Mouse (Mus musculus) forebrain, embryonic 13.5 days (tissue): ENCODE measurements at regions not wholly inside any gene's neighbourhood (a gene's known extent, or its start where the extent isn't known, plus 50 kb on each side); places are given as distances from the start of the nearest gene placed in this dataset.
A peak's percentile ranks its signal among the peaks of the same experiment; 100 is the strongest.

Experiments used
- ATAC-seq: fragments of 200-750 bp; cut with Nextera tagmentation; 2 replicates; pipeline ENCODE4 v1.8.0; 2017
- H3K27ac ChIP-seq: fragments of 300-500 bp; sonication (generic); 2 replicates; pipeline ENCODE4 v1.5.1; 2015; ENCODE audit warnings: inconsistent platforms, mild to moderate bottlenecking, moderate library complexity
- H3K27me3 ChIP-seq: fragments of 300-500 bp; sonication (generic); 2 replicates; pipeline ENCODE4 v1.6.1; 2015; ENCODE audit warnings: mild to moderate bottlenecking, inconsistent platforms
- H3K36me3 ChIP-seq: fragments of 300-500 bp; sonication (generic); 2 replicates; pipeline ENCODE4 v1.6.1; 2015; ENCODE audit warnings: mild to moderate bottlenecking, inconsistent platforms; ENCODE audit not compliant: poor library complexity, severe bottlenecking
- H3K4me1 ChIP-seq: fragments of 300-500 bp; sonication (generic); 2 replicates; pipeline ENCODE4 v1.6.1; 2015; ENCODE audit warnings: inconsistent platforms
- H3K4me2 ChIP-seq: fragments of 300-500 bp; sonication (generic); 2 replicates; pipeline ENCODE4 v1.6.1; 2015; ENCODE audit warnings: inconsistent platforms, mild to moderate bottlenecking, moderate library complexity
- H3K4me3 ChIP-seq: fragments of 300-500 bp; sonication (generic); 2 replicates; pipeline ENCODE4 v1.5.1; 2015; ENCODE audit warnings: mild to moderate bottlenecking, inconsistent platforms
- H3K9ac ChIP-seq: fragments of 300-500 bp; sonication (generic); 2 replicates; pipeline ENCODE4 v1.6.1; 2015; ENCODE audit warnings: mild to moderate bottlenecking, inconsistent platforms
- H3K9me3 ChIP-seq: fragments of 300-500 bp; sonication (generic); replicated peaks from 2 replicates; pipeline ENCODE4 v1.6.1; 2016; ENCODE audit warnings: inconsistent platforms
- WGBS: fragments of 180-500 bp; shearing (Covaris S2); methylation state at CpG from one replicate; pipeline ENCODE4 v1.1.7; 2015; 5-methylcytosine and 5-hydroxymethylcytosine counted together

GRCm38 (mm10) chr4:106229526-106229925 lies 86.5 kb upstream of the Usp24 start:
- H3K27me3 ChIP-seq, result no peaks in the 10 kb centered on the region
- 74% methylated on average over 3 of the region's 3 CpGs for WGBS
- no peak overlapping the region for H3K4me3 ChIP-seq
- no peak overlapping the region for H3K27ac ChIP-seq
- ATAC-seq, result no peak
- no peaks in the 10 kb centered on the region for H3K36me3 ChIP-seq
- H3K9me3 ChIP-seq, result peaks cover 5% of the 10 kb centered on the region; the same call in 1 of the 2 replicates
- H3K9ac ChIP-seq, result no peak overlapping the region
- H3K4me2 ChIP-seq, result no peak overlapping the region
- peaks cover 10% of the 10 kb centered on the region; the same call in 1 of the 2 replicates for H3K4me1 ChIP-seq

GRCm38 (mm10) chr4:106232499-106232970 lies 83.5 kb upstream of the Usp24 start:
- 0 out of 2 replicates have a peak, but pooled peaks have one; percentile 50 for ATAC-seq
- Histone ChIP-seq H3K4me1 (peaks cover 10% of the 10 kb centered on the region; the same call in 1 of the 2 replicates), H3K27me3 (no peaks in the 10 kb centered on the region), H3K4me3 (no peak overlapping the region), H3K27ac (peak overlapping the region; percentile 6; the same call in 1 of the 2 replicates), H3K4me2 (no peak overlapping the region), H3K9ac (no peak overlapping the region), H3K9me3 (peaks cover 5% of the 10 kb centered on the region; the same call in 1 of the 2 replicates), H3K36me3 (no peaks in the 10 kb centered on the region)
- 57% methylated on average over 9 of the region's 9 CpGs for WGBS

- Histone ChIP-seq H3K9ac (no peak overlapping the region), H3K4me1 (no peaks in the 10 kb centered on the region), H3K9me3 (no peaks in the 10 kb centered on the region), H3K36me3 (no peaks in the 10 kb centered on the region), H3K4me2 (no peak overlapping the region), H3K27ac (no peak overlapping the region), H3K4me3 (no peak overlapping the region), H3K27me3 (no peaks in the 10 kb centered on the region)
- no peak for ATAC-seq
- 89% methylated on average over 14 of the region's 14 CpGs for WGBS
These were observed 71.6 kb upstream of the Usp24 start for GRCm38 (mm10) chr4:106244384-106244819.

GRCm38 (mm10) chr4:106244826-106245510 lies 71.0 kb upstream of the Usp24 start:
- Histone ChIP-seq H3K36me3 (no peaks in the 10 kb centered on the region), H3K4me2 (no peak overlapping the region), H3K27me3 (no peaks in the 10 kb centered on the region), H3K4me3 (no peak overlapping the region), H3K9ac (no peak overlapping the region), H3K4me1 (no peaks in the 10 kb centered on the region), H3K9me3 (no peaks in the 10 kb centered on the region), H3K27ac (no peak overlapping the region)
- ATAC-seq, result no peak
- 91% methylated on average over 9 of the region's 9 CpGs for whole genome bisulfite sequencing

- 70% methylated on average over 2 of the region's 2 CpGs for WGBS
- no peak for ATAC-seq
- no peaks in the 10 kb centered on the region for H3K36me3 ChIP-seq
These were observed 69.3 kb upstream of the Usp24 start for GRCm38 (mm10) chr4:106246695-106247094.

GRCm38 (mm10) chr4:106247398-106247797 lies 68.6 kb upstream of the Usp24 start:
- no peaks in the 10 kb centered on the region for H3K36me3 ChIP-seq
- H3K4me1 ChIP-seq, result no peaks in the 10 kb centered on the region
- no peak overlapping the region for H3K9ac ChIP-seq
- H3K9me3 ChIP-seq, result no peaks in the 10 kb centered on the region
- H3K27me3 ChIP-seq, result no peaks in the 10 kb centered on the region
- no peak for ATAC-seq
- H3K4me3 ChIP-seq, result no peak overlapping the region
- no peak overlapping the region for H3K4me2 ChIP-seq
- 95% methylated on average over 5 of the region's 5 CpGs for WGBS
- H3K27ac ChIP-seq, result no peak overlapping the region

More at GRCm38 (mm10) chr4:106246695-106247094, 69.3 kb upstream of the Usp24 start:
- Histone ChIP-seq H3K4me1 (no peaks in the 10 kb centered on the region), H3K4me2 (no peak overlapping the region), H3K27ac (no peak overlapping the region), H3K27me3 (no peaks in the 10 kb centered on the region), H3K9ac (no peak overlapping the region), H3K9me3 (no peaks in the 10 kb centered on the region), H3K4me3 (no peak overlapping the region)

GRCm38 (mm10) chr4:106248272-106248671 lies 67.7 kb upstream of the Usp24 start:
- Histone ChIP-seq H3K9me3 (no peaks in the 10 kb centered on the region), H3K4me1 (no peaks in the 10 kb centered on the region), H3K4me3 (no peak overlapping the region), H3K27me3 (no peaks in the 10 kb centered on the region), H3K4me2 (no peak overlapping the region), H3K9ac (no peak overlapping the region), H3K27ac (no peak overlapping the region), H3K36me3 (no peaks in the 10 kb centered on the region)
- 96% methylated on average over 8 of the region's 8 CpGs for WGBS
- no peak for ATAC-seq

- Histone ChIP-seq H3K27me3 (no peaks in the 10 kb centered on the region), H3K4me1 (no peaks in the 10 kb centered on the region), H3K9ac (no peak overlapping the region), H3K4me2 (no peak overlapping the region), H3K4me3 (no peak overlapping the region), H3K9me3 (no peaks in the 10 kb centered on the region), H3K27ac (no peak overlapping the region), H3K36me3 (no peaks in the 10 kb centered on the region)
- 90% methylated on average over 7 of the region's 7 CpGs for WGBS
- ATAC-seq, result no peak
These were observed 66.8 kb upstream of the Usp24 start for GRCm38 (mm10) chr4:106249028-106249782.

GRCm38 (mm10) chr4:106250048-106250447 lies 66.0 kb upstream of the Usp24 start:
- H3K27me3 ChIP-seq, result no peaks in the 10 kb centered on the region
- H3K9me3 ChIP-seq, result no peaks in the 10 kb centered on the region
- H3K4me3 ChIP-seq, result no peak overlapping the region
- 94% methylated on average over 2 of the region's 2 CpGs for WGBS
- H3K36me3 ChIP-seq, result no peaks in the 10 kb centered on the region
- ATAC-seq, result no peak
- no peaks in the 10 kb centered on the region for H3K4me1 ChIP-seq
- H3K27ac ChIP-seq, result no peak overlapping the region
- H3K9ac ChIP-seq, result no peak overlapping the region
- H3K4me2 ChIP-seq, result no peak overlapping the region

GRCm38 (mm10) chr4:106251430-106251829 lies 64.6 kb upstream of the Usp24 start:
- Histone ChIP-seq H3K4me2 (no peak overlapping the region), H3K4me1 (peaks cover 5% of the 10 kb centered on the region), H3K9me3 (no peaks in the 10 kb centered on the region), H3K27me3 (no peaks in the 10 kb centered on the region), H3K27ac (no peak overlapping the region), H3K4me3 (no peak overlapping the region), H3K9ac (no peak overlapping the region), H3K36me3 (no peaks in the 10 kb centered on the region)
- WGBS, result 100% methylated on average over 1 of the region's 1 CpGs
- ATAC-seq, result no peak

- no peak overlapping the region for H3K4me3 ChIP-seq
- H3K36me3 ChIP-seq, result no peaks in the 10 kb centered on the region
- WGBS, result 98% methylated on average over 6 of the region's 6 CpGs
- ATAC-seq, result no peak
- H3K4me1 ChIP-seq, result peaks cover 13% of the 10 kb centered on the region
- H3K4me2 ChIP-seq, result no peak overlapping the region
- no peaks in the 10 kb centered on the region for H3K27me3 ChIP-seq
- no peak overlapping the region for H3K27ac ChIP-seq
- H3K9ac ChIP-seq, result no peak overlapping the region
- H3K9me3 ChIP-seq, result no peaks in the 10 kb centered on the region
These were observed 63.1 kb upstream of the Usp24 start for GRCm38 (mm10) chr4:106252946-106253345.

- Histone ChIP-seq H3K36me3 (no peaks in the 10 kb centered on the region), H3K27me3 (no peaks in the 10 kb centered on the region), H3K9me3 (no peaks in the 10 kb centered on the region; the same call in 1 of the 2 replicates), H3K27ac (no peak overlapping the region), H3K4me1 (peaks cover 13% of the 10 kb centered on the region), H3K4me3 (no peak overlapping the region), H3K4me2 (no peak overlapping the region), H3K9ac (no peak overlapping the region)
- ATAC-seq, result no peak
- WGBS, result 88% methylated on average over 3 of the region's 3 CpGs
These were observed 61.1 kb upstream of the Usp24 start for GRCm38 (mm10) chr4:106254761-106255475.
